Mouse (Mus musculus) layer of hippocampus, postnatal 10 days (tissue): ENCODE measurements at regions not wholly inside any gene's neighbourhood (a gene's known extent, or its start where the extent isn't known, plus 50 kb on each side); places are given as distances from the start of the nearest gene placed in this dataset.
A peak's percentile ranks its signal among the peaks of the same experiment; 100 is the strongest.

Experiments
- DNase-seq, 2 experiments: peaks; one replicate each; pipeline ENCODE4 v3.0.0; 2021; ENCODE audit warnings: low spot score in 2 of 2

GRCm38 (mm10) chr13:72691783-72692729 lies 63.4 kb downstream of the Irx2 start:
- peak in 1 of 2 experiments; percentile 14 for DNase-seq

GRCm38 (mm10) chr13:72707469-72707868 lies 78.8 kb downstream of the Irx2 start:
- no peak for DNase-seq

GRCm38 (mm10) chr13:72708728-72709127 lies 80.1 kb downstream of the Irx2 start:
- no peak for DNase-seq

- no peak for DNase-seq
Measured at GRCm38 (mm10) chr13:72710051-72710450, 81.4 kb downstream of the Irx2 start.

- DNase-seq: no peak
Measured at GRCm38 (mm10) chr13:72711136-72711535, 82.5 kb downstream of the Irx2 start.

GRCm38 (mm10) chr13:72711842-72712330 lies 83.3 kb downstream of the Irx2 start:
- no peak for DNase-seq

- no peak for DNase-seq
Measured at GRCm38 (mm10) chr13:72714793-72715192, 86.2 kb downstream of the Irx2 start.

- no peak for DNase-seq
Measured at GRCm38 (mm10) chr13:72715959-72716680, 87.5 kb downstream of the Irx2 start.

- no peak for DNase-seq
Measured at GRCm38 (mm10) chr13:72727126-72727525, 98.5 kb downstream of the Irx2 start.

- no peak for DNase-seq
Measured at GRCm38 (mm10) chr13:72735916-72736315, 107.3 kb downstream of the Irx2 start.

- DNase-seq: no peak
Measured at GRCm38 (mm10) chr13:72736992-72737391, 108.4 kb downstream of the Irx2 start.

GRCm38 (mm10) chr13:72747187-72747586 lies 118.6 kb downstream of the Irx2 start:
- peak in 1 of 2 experiments; percentile 23 for DNase-seq

GRCm38 (mm10) chr13:72755036-72755435 lies 126.4 kb downstream of the Irx2 start:
- DNase-seq: no peak

- no peak for DNase-seq
Measured at GRCm38 (mm10) chr13:72762481-72762880, 133.9 kb downstream of the Irx2 start.

- DNase-seq: no peak
Measured at GRCm38 (mm10) chr13:72763337-72763736, 134.7 kb downstream of the Irx2 start.

- DNase-seq: no peak
Measured at GRCm38 (mm10) chr13:72767306-72767705, 138.7 kb downstream of the Irx2 start.

GRCm38 (mm10) chr13:72769007-72769595 lies 140.5 kb downstream of the Irx2 start:
- DNase-seq: peak; percentile 54 to 55

GRCm38 (mm10) chr13:72783026-72783726 lies 154.6 kb downstream of the Irx2 start:
- DNase-seq: no peak

- DNase-seq: no peak
Measured at GRCm38 (mm10) chr13:72783727-72784070, 155.1 kb downstream of the Irx2 start.

- no peak for DNase-seq
Measured at GRCm38 (mm10) chr13:72792695-72793094, 164.1 kb downstream of the Irx2 start.

GRCm38 (mm10) chr13:72800021-72800420 lies 171.4 kb downstream of the Irx2 start:
- DNase-seq: no peak
